Mouse (Mus musculus) adipose tissue, adult 10 weeks (tissue): ENCODE results near the gene Sprr2j-ps. TPM values are rescaled to one million over a fixed set of nuclear protein-coding genes. Genes with fewer than 3 reads are reported as not detected.

Experiments used
- polyA plus RNA-seq: library from polyadenylated mRNA; stranded (reverse); fragments of 350-450 nt; fragmentation: Illumina TruSeq; extraction: RNeasy Lipid Tissue Mini Kit (QIAGEN cat#74804); gene quantifications from one replicate; pipeline ENCODE4 v1.2.3, GENCODE M21; 2014; ENCODE audit warnings: low read depth, low replicate concordance

Gene Sprr2j-ps
- not detected for polyA plus RNA-seq

GRCm38 (mm10) chr3:92417782-92418181, at the start of gene Sprr2j-ps:
Gene Sprr2j-ps (plus strand): TSS chr3:92418082.

GRCm38 (mm10) chr3:92385385-92385784, 32.5 kb upstream of the Sprr2j-ps start, which contains the start of gene Sprr2h:
Gene Sprr2h (plus strand): TSS chr3:92385685.

GRCm38 (mm10) chr3:92407691-92408090, 10.2 kb upstream of the Sprr2j-ps start, which contains the start of gene Sprr2i:
Gene Sprr2i (plus strand): TSS chr3:92407991.

GRCm38 (mm10) chr3:92429323-92429722, 11.4 kb downstream of the Sprr2j-ps start, which contains the start of gene Gm9774:
Gene Gm9774 (minus strand): TSS chr3:92429423.

GRCm38 (mm10) chr3:92432282-92432681, 14.4 kb downstream of the Sprr2j-ps start, which contains the start of gene Sprr2k:
Gene Sprr2k (plus strand): TSS chr3:92432582.

GRCm38 (mm10) chr3:92438689-92439088, 20.8 kb downstream of the Sprr2j-ps start, which contains the start of gene Sprr1b:
Gene Sprr1b (minus strand): TSS chr3:92438789.

GRCm38 (mm10) chr3:92458620-92459019, 40.7 kb downstream of the Sprr2j-ps start, which contains the start of gene Sprr3:
Gene Sprr3 (minus strand): TSS chr3:92458720.

Other genes with a start within 250 kb of the Sprr2j-ps start
- not detected for gene Sprr2a1, start 202.3 kb upstream of the Sprr2j-ps start, polyA plus RNA-seq
- 0.83 TPM for gene Sprr2a2, start 202.2 kb upstream of the Sprr2j-ps start, polyA plus RNA-seq
- gene Sprr2a3, start 132.7 kb upstream of the Sprr2j-ps start, polyA plus RNA-seq = not detected
- not detected for gene Sprr2b, start 101.5 kb upstream of the Sprr2j-ps start, polyA plus RNA-seq
- not detected for gene Sprr2d, start 78.9 kb upstream of the Sprr2j-ps start, polyA plus RNA-seq
- not detected for gene Sprr2e, start 65.9 kb upstream of the Sprr2j-ps start, polyA plus RNA-seq
- gene Sprr2f, start 52.9 kb upstream of the Sprr2j-ps start, polyA plus RNA-seq = not detected
- gene Sprr2h, start 32.4 kb upstream of the Sprr2j-ps start, polyA plus RNA-seq = not detected
- not detected for gene Sprr2i, start 10.1 kb upstream of the Sprr2j-ps start, polyA plus RNA-seq
- 4.8 TPM for gene Gm9774, start 11.3 kb downstream of the Sprr2j-ps start, polyA plus RNA-seq
- not detected for gene Sprr2k, start 14.5 kb downstream of the Sprr2j-ps start, polyA plus RNA-seq
- gene Sprr1b, start 20.7 kb downstream of the Sprr2j-ps start, polyA plus RNA-seq = not detected
- gene Sprr3, start 40.6 kb downstream of the Sprr2j-ps start, polyA plus RNA-seq = not detected
- gene Sprr1a, start 67.8 kb downstream of the Sprr2j-ps start, polyA plus RNA-seq = not detected
- not detected for gene Sprr4, start 82.4 kb downstream of the Sprr2j-ps start, polyA plus RNA-seq
- not detected for gene 2310046K23Rik, start 116.4 kb downstream of the Sprr2j-ps start, polyA plus RNA-seq
- not detected for gene Ivl, start 155.7 kb downstream of the Sprr2j-ps start, polyA plus RNA-seq
- gene Smcp, start 170.9 kb downstream of the Sprr2j-ps start, polyA plus RNA-seq = 191 TPM
- gene 2210017I01Rik, start 189.4 kb downstream of the Sprr2j-ps start, polyA plus RNA-seq = not detected
- gene Lce6a, start 203.6 kb downstream of the Sprr2j-ps start, polyA plus RNA-seq = not detected
- gene Lce1a1, start 230.2 kb downstream of the Sprr2j-ps start, polyA plus RNA-seq = not detected
- not detected for gene Lce1b, start 238.8 kb downstream of the Sprr2j-ps start, polyA plus RNA-seq